Mouse (Mus musculus): ENCODE measurements around the gene Sptb. TPM values are rescaled to one million over a fixed set of nuclear protein-coding genes. Genes with fewer than 3 reads are reported as not detected.

Sptb gene
- polyA plus RNA-seq (2017; shearing (Covaris generic)), result 1.0 TPM

DNA sequence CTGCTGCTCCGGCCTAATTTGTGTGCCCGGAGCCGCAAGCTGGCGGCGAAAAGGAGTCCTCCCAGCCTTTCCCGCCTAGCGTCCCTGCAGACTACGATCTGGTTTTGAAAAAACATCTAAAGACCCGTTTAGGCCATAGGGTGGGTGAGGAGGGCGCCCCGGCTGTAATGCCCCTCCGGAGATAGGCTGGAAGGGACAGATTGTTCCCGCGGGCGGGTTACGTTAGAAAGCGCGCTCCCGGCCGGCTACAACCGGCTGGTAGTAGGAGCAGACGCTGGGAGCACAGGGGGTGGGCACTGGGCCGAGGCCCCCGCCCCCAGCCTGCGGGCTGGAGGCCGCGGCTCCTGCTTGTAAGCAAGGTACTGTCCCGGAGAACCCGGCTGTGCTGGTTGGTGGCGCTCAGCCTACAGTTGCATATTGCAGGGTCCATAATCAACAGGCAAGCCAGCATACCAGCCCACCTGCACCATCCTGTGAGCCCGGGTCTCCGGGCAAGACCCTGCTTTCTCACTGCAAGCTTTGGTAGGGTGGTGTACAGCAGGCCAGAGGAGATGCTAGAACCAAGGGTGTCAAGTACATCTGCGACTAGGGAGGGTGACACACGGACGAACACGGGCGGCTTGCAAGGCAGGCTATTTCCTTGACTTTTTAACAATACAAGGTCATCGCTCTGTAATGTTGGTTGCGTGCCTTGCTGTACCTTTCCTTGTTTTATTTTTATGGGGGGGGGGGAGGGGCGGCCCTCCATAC, at the start of gene Sptb:
Gene Sptb (minus strand): TSS at position 197 of the 750 bp plus-strand sequence.

DNA sequence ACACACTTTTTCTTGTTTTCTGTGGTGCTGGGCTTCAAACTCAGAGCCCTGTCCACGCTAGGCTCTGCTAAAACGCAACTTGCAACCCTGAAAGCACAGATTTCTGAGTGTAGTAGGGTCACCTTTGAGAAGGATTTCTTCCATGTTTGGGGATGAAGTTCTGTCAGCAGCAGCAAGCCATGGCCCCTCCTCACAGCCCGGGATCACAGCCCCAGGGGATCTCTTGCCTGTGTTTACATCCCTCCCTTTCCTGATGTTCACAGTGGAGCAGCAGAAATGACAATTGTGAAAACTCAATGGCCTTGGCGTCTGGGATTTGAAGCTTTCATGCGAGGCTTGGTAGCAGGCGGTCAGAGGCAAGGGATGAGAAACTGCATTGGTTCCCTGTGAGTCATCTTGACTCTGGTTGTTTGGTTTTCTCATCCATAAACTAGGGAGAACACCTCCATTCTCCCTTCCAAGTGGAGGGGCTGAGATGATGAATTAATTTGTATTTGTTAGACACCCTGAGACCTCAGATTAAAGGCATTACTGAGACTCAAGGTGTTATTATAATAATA, 179.7 kb downstream of the Sptb start, which contains the start of gene Plekhg3:
Gene Plekhg3 (plus strand): TSS at position 312 of the 560 bp plus-strand sequence.

Other genes with a start within 250 kb of the Sptb start
- 1.5 TPM for gene Plekhg3, start 179.7 kb downstream of the Sptb start, polyA plus RNA-seq (2017; shearing (Covaris generic))
- gene Churc1, start 55.0 kb upstream of the Sptb start, polyA plus RNA-seq (2017; shearing (Covaris generic)), result 159 TPM
- gene Fntb, start 55.0 kb upstream of the Sptb start, polyA plus RNA-seq (2017; shearing (Covaris generic)), result 16.1 TPM
- gene Gpx2, start 85.0 kb upstream of the Sptb start, polyA plus RNA-seq (2017; shearing (Covaris generic)), result 0.30 TPM
- not detected for gene Rab15, start 112.4 kb upstream of the Sptb start, polyA plus RNA-seq (2017; shearing (Covaris generic))